Mouse (Mus musculus) hindbrain, embryonic 10.5 days (tissue): ENCODE results near the gene Olfr282. TPM values are rescaled to one million over a fixed set of nuclear protein-coding genes. Genes with fewer than 3 reads are reported as not detected.

Experiments used
- DNase-seq: peaks from one replicate; pipeline ENCODE4 v3.0.0-alpha.2; 2017; ENCODE audit warnings: low spot score
- H3K27ac ChIP-seq: fragments of 300-500 bp; sonication (generic); 2 replicates; pipeline ENCODE4 v1.5.1; 2016; ENCODE audit warnings: mild to moderate bottlenecking, moderate library complexity
- H3K27me3 ChIP-seq: fragments of 300-500 bp; sonication (generic); 2 replicates; pipeline ENCODE4 v1.6.1; 2016; ENCODE audit warnings: mild to moderate bottlenecking; ENCODE audit not compliant: poor library complexity, insufficient read depth, severe bottlenecking
- H3K36me3 ChIP-seq: fragments of 300-500 bp; sonication (generic); 2 replicates; pipeline ENCODE4 v1.6.1; 2016; ENCODE audit warnings: mild to moderate bottlenecking, moderate library complexity
- H3K4me1 ChIP-seq: fragments of 300-500 bp; sonication (generic); replicated peaks from 2 replicates; pipeline ENCODE4 v1.6.1; 2016; ENCODE audit warnings: mild to moderate bottlenecking
- H3K4me3 ChIP-seq: fragments of 300-500 bp; sonication (generic); 2 replicates; pipeline ENCODE4 v1.5.1; 2016; ENCODE audit warnings: mild to moderate bottlenecking, moderate library complexity
- H3K9me3 ChIP-seq: fragments of 300-500 bp; sonication (generic); 2 replicates; pipeline ENCODE4 v1.6.1; 2016; ENCODE audit warnings: mild to moderate bottlenecking, moderate library complexity
- WGBS: fragments of 180-500 bp; shearing (Covaris S2); methylation state at CpG from one replicate; pipeline ENCODE4 v1.1.7; 2016; 5-methylcytosine and 5-hydroxymethylcytosine counted together
- polyA plus RNA-seq: library from polyadenylated mRNA; unstranded; fragments of >200 nt; fragmentation: Nextera tagmentation; extraction: Ambion mirVana; gene quantifications from 2 replicates; pipeline ENCODE4 v1.2.1, GENCODE M21; 2016

Gene Olfr282
- polyA plus RNA-seq, 1 experiment from 2014 or later: not detected

DNA sequence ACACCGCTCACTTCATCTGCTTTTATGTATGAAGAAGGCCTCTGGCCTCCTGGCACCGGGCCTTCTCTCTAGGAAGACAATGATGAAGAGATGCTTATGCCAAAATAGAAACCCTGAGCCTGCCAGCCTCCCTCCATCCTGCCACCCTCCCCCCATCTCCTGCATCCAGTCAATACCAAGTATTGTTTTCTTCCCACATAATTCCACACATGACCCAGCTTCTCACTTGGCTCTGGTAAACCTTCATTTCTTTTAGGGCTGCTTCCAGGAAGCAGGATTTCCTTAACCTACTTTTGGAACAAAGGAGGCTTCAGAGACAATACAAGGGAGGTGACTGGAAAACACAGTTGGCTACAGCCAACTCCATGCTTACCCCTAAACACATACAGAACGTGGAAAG, 51.7 kb downstream of the Olfr282 start, which contains the start of gene Lalba:
Lalba (minus strand) TSS at position 21 of the 400 bp plus-strand sequence.
- 63% methylated on average over 3 of the region's 3 CpGs for WGBS
- Histone ChIP-seq H3K27ac (no peak within 1 kb of the TSS), H3K4me1 (no peaks in the 10 kb centered on the region), H3K27me3 (no peaks in the 10 kb centered on the region), H3K4me3 (no peak within 1 kb of the TSS), H3K9me3 (no peaks in the 10 kb centered on the region), H3K36me3 (no peaks in the 10 kb centered on the region)
- DNase-seq: no peak

- H3K36me3 ChIP-seq: no peaks in the 10 kb centered on the region
- H3K27ac ChIP-seq: no peak overlapping the region
- H3K9me3 ChIP-seq: 0 out of 2 replicates have a peak, but pooled peaks cover 2% of the 10 kb centered on the region
- no peak overlapping the region for H3K4me3 ChIP-seq
- no peak for DNase-seq
- WGBS: 77% methylated on average over 18 of the region's 18 CpGs
- no peaks in the 10 kb centered on the region for H3K27me3 ChIP-seq
- H3K4me1 ChIP-seq: no peaks in the 10 kb centered on the region
Observed at GRCm38 (mm10) chr15:98483907-98484886, 53.2 kb downstream of the Olfr282 start.

DNA sequence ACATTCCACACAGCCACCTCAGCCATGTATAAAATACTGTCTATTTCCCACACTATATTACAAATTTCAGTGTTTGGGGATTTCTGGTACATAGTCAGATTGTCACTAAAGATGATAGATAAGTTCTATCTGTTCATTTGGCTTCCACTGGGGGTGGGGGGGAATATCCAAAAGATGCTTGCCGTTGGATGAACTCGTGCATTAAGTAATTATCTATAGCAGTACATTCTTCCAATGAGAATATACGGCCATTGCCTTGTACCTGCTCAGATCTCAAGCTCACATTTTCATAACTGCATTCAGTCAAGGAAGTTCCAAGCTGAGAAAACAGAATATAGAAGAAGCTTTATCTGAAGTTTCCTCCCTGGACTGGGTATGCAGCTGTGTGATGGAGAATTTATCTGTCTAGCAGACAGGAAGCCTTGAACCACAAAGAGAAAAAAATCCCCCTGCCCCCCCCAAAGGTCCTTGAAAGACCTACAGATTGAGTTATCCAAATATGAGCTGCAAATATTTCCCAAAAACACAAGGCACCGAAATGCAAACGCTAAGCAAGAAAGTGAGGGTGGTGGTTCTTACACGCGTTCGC, 55.5 kb downstream of the Olfr282 start:
- Histone ChIP-seq H3K27me3 (no peaks in the 10 kb centered on the region), H3K27ac (no peak overlapping the region), H3K4me3 (no peak overlapping the region), H3K36me3 (no peaks in the 10 kb centered on the region), H3K9me3 (0 out of 2 replicates have a peak, but pooled peaks cover 2% of the 10 kb centered on the region), H3K4me1 (no peaks in the 10 kb centered on the region)
- 96% methylated on average over 8 of the region's 8 CpGs for WGBS
- no peak for DNase-seq

Other genes with a start within 250 kb of the Olfr282 start
- gene Olfr288, start 235.7 kb upstream of the Olfr282 start, polyA plus RNA-seq: not detected in 2 replicates
- not detected in 2 replicates for gene Gm44579, start 210.2 kb upstream of the Olfr282 start, polyA plus RNA-seq
- not detected in 2 replicates for gene Olfr287, start 210.2 kb upstream of the Olfr282 start, polyA plus RNA-seq
- not detected in 2 replicates for gene Olfr286, start 196.8 kb upstream of the Olfr282 start, polyA plus RNA-seq
- gene H1fnt, start 173.9 kb upstream of the Olfr282 start, polyA plus RNA-seq: not detected in 2 replicates
- gene Zfp641, start 135.1 kb upstream of the Olfr282 start, polyA plus RNA-seq: 0.66 and 1.3 TPM in 2 replicates
- gene Olfr285, start 113.9 kb upstream of the Olfr282 start, polyA plus RNA-seq: not detected in 2 replicates
- gene Olfr284, start 90.2 kb upstream of the Olfr282 start, polyA plus RNA-seq: not detected in 2 replicates
- gene Olfr283, start 50.3 kb upstream of the Olfr282 start, polyA plus RNA-seq: not detected in 2 replicates
- gene Olfr281, start 21.4 kb downstream of the Olfr282 start, polyA plus RNA-seq: not detected in 2 replicates
- gene OR5BS1P, start 38.7 kb downstream of the Olfr282 start, polyA plus RNA-seq: not detected in 2 replicates
- gene Lalba, start 51.5 kb downstream of the Olfr282 start, polyA plus RNA-seq: 0.22 and 0.48 TPM in 2 replicates
- not detected in 2 replicates for gene Olfr279, start 61.2 kb downstream of the Olfr282 start, polyA plus RNA-seq
- 134 and 151 TPM in 2 replicates for gene Kansl2, start 103.0 kb downstream of the Olfr282 start, polyA plus RNA-seq
- 53.7 and 57.6 TPM in 2 replicates for gene Ccnt1, start 139.7 kb downstream of the Olfr282 start, polyA plus RNA-seq
- gene 4930415O20Rik, start 139.8 kb downstream of the Olfr282 start, polyA plus RNA-seq: not detected in 2 replicates
- 11.6 and 12.0 TPM in 2 replicates for gene Adcy6, start 178.9 kb downstream of the Olfr282 start, polyA plus RNA-seq
- 38.8 and 58.6 TPM in 2 replicates for gene Cacnb3, start 199.6 kb downstream of the Olfr282 start, polyA plus RNA-seq
- 22.8 and 23.8 TPM in 2 replicates for gene Ddx23, start 231.7 kb downstream of the Olfr282 start, polyA plus RNA-seq
- gene Rnd1, start 246.2 kb downstream of the Olfr282 start, polyA plus RNA-seq: 3.7 and 5.8 TPM in 2 replicates